Mouse (Mus musculus): ENCODE data around the gene Acss1.

The Acss1 gene

DNA sequence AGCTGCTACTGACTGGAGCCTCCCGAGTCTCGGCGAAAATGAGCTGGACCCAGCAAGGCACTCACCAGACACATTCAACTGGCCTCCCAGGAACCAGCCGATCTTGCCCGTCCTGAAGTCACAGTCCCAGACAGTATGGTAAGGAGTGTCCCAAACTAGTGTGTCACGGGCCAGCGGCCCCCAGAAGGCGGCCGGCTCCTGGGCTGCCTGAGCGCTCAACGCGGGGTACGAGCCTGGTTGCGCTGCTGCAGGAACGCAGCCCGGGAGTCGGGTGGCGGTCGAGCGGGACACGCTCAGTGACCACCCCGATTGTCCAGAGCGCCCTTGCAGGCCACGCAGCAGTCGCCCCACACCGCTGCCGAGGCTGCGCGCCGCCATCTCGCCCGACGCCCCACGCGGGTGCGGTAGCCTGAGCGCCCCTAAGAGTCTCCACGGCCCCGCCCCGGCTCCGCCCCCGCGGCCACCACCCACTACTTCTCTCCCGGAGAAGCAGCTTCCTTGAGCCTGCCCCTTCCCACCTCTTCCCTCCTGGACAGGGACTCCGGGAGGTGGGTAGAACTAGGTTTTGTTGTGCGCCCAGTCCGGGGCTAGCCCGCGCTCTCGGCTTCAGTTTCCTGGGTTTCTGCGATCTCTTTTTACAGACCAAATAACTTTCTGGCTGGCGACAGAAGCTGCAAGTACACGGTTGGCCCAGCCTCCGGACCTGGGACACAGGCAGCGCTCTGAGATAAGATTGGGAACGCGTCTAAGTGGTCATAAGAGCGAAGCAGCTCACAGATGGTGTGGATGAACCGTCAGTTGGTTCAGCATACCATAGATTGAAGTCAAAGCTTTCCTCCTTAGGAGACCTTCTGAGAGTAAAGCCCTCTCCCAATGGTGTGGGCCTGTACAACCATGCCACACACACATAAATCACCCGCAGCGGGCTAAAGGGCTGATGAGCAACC, at the start of gene Acss1:
Gene Acss1, minus strand, starts transcription at position 681 of the 947 bp plus-strand sequence.
- peak; percentile 81 for DNase-seq (ENCODE audit: low spot score)

DNA sequence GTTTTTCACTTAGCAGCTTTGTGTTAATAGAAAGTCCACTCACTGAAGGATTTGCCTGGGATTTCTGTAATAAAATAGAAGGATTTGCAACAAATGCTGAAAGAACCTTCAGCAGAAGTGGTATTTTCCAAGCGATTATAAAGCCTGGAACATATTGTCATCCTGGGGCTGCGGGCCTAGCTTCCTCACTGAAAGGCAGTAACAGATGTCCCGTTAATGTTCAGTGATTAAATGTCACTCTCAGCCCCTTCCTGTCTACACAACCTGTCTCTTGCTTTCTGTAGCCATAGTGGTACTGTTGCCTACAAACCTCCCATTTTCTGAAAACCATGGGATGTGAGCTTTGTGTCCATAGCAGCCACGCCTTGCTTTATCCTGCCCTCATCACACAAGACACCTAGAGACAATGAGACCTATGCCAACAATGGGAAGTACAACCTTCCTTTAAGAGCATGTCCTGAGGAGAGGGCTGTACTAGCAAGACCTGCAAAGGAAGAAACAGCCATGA, 43.9 kb upstream of the Acss1 start:
- DNase-seq (ENCODE audit: low spot score) = no peak

DNA sequence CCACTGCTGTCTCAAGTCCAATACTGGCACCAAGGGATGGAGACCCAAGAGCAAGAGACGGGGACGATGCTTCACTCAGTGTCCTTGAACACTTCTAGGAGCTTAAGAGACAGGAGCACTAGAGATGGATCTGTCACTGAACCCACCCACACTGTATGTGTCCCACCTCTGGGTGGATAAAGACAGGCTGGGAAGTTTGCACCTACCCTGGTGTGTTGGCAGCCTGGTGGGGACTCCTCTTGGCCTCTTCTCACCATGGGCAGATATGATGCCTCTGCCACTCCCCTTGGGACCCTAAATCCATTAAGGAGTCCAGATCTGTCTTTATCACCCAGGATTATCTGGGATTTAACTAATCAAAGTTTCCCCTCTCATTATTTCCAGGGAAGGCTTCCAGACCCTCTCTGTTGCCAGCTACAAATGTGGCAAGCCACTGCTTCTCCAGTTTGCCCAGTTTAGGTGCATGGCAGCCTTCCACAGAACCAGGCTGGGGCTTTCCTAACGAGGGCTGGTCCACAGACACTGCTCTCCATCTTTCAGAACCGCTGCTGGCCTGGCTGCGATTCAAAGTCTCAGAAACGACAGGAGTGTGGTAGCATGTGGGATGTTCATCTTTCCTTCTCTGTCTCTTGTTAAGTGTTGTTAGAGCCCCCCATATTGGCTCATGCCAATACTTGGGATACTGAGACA, 23.3 kb upstream of the Acss1 start:
- DNase-seq (ENCODE audit: low spot score) = no peak

GRCm38 (mm10) chr2:150690216-150690615, 21.9 kb upstream of the Acss1 start:
- DNase-seq (ENCODE audit: low spot score) = no peak

DNA sequence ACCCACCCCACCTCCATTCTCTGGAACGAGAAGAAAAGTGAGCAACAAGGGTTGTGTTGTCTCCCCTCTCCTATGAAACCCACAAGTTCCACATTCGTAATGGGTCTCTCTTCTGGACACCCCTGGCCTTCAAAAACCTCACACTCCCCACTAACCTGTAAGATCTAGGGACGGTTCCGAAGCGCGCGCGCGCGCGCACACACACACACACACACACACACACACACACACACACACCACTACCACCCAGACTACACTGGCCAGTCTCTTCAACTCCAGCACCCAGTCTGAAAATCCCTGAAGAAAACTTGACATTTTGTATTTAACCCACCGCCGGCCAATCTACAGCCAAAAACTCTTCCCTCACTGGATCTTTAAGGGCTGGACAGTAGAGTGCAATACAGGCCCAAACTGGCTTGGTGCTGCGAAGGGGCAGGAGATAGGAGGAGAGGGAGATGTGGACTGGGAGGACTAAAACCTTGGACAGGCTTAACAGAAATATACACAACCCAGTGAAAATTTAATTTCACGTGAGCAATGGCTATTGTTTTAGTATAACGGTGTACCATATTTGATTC, 21.0 kb upstream of the Acss1 start, which contains the start of gene Vsx1:
Gene Vsx1, minus strand, starts transcription at position 138 of the 578 bp plus-strand sequence.
- DNase-seq (ENCODE audit: low spot score) = no peak

- DNase-seq (ENCODE audit: low spot score) = no peak
Observed at GRCm38 (mm10) chr2:150688541-150689186, 20.4 kb upstream of the Acss1 start.

DNA sequence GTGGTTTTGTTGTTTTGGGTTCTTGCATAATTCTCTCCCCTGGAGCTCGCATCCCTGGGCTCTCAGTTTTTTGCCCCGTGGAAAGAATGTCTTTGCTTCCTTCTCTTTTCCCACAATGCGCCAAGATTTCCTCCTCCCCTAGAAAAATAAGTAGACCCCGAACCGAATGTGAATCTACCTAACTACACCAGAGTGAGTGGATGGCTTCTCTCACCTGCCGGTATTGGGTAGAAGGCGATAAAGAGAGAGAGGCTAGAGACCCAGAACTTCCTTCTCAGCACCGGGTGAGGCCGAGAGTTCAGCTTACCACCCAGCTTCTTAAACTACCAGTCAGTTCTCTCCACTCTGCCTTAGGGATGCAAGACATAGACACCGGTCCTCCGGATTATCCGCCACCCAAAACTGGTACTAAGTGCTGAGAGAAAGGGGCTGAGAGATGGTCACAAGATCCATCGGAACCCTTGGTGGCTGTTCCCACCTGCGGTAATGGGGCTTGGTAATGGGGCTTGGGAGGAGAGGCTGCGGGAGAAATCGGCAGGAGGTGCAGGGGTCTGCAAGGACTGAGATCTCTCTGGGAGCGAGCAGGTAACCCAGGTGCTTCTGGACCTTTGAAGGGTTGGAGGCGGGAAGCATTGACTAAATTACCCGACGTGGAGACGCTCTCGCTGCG, 19.7 kb upstream of the Acss1 start:
- DNase-seq (ENCODE audit: low spot score) = no peak

GRCm38 (mm10) chr2:150685389-150685788, 17.1 kb upstream of the Acss1 start:
- no peak for DNase-seq (ENCODE audit: low spot score)

DNA sequence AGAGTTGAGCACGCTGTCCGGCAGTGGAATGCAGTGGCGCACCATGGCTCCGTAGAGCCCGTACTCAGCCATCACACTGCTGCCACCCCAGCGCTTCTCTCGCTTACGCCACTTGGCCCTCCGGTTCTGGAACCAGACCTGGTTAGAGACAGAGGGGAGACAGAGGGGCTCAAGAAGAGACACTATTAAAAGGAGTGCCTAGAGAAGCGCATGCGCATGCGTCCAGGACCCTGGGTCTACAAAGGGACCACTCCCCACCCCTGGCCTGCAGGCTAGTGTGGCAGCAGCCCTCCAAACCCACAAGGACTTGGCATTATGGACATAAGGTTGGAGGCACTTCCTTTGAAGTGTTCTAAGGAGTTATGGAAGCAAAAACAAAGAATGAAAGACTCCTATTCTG, 16.2 kb upstream of the Acss1 start:
- DNase-seq (ENCODE audit: low spot score) = no peak

GRCm38 (mm10) chr2:150681581-150681980, 13.3 kb upstream of the Acss1 start:
- no peak for DNase-seq (ENCODE audit: low spot score)

DNA sequence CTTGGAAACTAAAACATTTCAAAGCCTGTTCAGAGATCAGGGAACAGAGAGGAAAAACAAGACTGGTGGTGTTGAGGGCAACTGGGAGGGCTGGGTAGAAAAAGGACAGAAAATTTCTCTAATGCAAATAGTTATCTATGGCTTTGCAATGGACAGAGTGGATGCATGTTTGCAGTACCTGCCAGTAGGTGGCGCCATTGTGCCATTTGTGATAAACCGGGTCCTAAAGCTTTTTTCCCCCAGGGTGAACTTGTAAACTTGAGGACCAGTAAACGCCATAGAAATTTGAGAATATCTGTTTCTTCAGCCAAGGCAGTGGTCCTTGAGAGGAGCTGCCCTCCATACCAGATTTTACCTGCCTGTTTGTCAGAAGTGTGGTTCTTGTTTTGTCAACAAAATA, 10.1 kb upstream of the Acss1 start:
- peak; percentile 55 for DNase-seq (ENCODE audit: low spot score)

GRCm38 (mm10) chr2:150675525-150675924, 7.2 kb upstream of the Acss1 start:
- DNase-seq (ENCODE audit: low spot score) = no peak

- DNase-seq (ENCODE audit: low spot score) = peak; percentile 56
Observed at GRCm38 (mm10) chr2:150674900-150675299, 6.6 kb upstream of the Acss1 start.

DNA sequence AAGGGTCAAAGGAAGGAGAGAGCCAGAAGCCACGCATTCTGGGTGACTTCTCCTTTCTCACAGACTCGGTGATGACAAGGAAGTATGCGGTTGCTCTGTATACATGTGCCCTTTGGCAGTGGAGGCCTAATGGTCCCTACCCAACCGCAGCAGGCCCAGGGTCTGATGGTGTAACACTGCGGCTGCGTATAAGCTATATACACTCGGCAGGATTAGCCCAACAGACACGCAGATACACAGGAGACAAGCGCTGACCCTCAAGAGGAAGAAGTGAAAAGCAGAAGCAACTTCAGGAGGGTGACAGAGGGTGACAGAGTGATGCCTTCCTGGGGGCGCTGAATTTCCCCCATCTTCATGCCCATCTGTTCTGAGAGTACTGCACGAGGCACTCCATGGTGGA, 5.6 kb upstream of the Acss1 start:
- peak; percentile 41 for DNase-seq (ENCODE audit: low spot score)

DNA sequence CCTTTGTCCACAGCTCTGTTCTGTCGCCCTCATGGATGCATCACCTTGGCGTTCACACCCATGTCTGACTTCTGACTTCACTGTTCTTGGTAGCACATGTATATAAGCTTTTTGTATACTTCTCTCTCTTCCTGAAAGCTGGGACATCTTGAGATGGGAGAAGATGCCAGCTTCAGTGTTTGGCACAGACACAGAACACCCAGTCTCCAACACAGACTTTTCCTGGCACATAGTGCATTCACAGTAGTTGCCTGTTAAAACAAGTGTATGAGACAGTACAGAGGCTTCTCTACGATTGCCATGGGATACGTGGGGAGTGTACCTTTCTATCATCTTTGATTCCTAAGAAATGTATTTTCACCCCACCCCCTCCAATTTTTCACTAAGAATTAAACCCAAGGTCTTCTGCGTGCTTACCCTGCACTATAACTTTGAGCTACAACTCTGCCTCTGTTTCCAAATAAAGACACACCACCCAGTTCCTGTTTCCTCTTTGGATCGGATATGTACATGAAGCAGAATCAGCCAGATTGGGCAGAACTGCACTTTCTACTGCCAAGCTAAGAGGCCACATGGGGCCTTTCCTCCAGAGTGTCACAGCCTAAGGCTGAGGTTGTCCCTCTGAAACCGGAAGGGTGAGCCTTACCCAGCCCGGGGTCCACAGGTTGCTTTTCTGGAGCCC, 3.5 kb upstream of the Acss1 start:
- no peak for DNase-seq (ENCODE audit: low spot score)

DNA sequence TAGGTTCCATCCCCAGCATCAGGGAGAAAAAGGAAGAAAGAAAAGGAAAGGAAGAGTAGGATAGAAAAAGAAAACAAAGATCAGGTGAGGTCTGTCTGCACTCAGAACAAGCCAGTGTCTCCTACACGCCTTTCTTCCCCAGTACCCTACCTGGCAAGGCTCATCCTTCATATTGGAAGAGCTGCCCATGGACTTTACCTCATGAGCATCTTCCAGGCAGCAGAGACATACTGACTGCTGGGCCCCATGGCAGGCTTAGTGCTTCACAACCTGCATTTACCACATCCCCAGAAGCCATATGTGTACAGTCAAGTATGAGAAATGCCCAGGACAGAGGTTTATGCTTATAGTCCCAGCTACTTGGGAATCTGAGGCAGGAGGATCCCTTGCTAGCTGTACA, 2.6 kb upstream of the Acss1 start:
- DNase-seq (ENCODE audit: low spot score) = no peak

DNA sequence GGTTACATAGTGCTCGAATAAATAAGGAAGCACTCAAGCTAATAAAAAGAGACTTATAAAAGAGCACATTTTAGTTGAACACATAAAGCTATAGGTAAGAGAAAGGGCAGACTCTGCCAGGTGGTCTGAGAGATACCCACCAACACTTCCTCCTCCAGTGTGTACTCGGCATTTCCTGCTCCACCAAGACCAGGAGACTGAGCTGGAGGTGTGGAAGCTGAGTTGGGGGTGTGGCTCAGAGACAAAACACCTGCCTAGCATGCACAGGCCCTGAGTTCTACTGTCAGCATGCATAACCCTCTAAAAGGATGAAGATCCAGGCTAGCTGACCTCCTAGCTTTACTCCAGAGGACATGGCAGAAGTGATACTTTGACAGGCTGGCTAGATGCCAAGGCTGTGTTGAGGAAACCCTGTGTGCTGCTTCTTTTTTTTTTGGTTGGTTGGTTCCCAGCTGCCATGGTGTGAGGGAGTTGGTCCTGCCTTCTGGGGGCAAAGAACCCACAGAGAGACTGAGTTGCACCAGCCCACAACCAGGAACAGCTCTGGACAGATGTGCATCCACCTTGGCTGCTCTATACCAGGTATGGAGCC, 1.2 kb upstream of the Acss1 start:
- DNase-seq (ENCODE audit: low spot score) = no peak

- no peak for DNase-seq (ENCODE audit: low spot score)
Observed at GRCm38 (mm10) chr2:150668956-150669355, 656 bp upstream of the Acss1 start.

DNA sequence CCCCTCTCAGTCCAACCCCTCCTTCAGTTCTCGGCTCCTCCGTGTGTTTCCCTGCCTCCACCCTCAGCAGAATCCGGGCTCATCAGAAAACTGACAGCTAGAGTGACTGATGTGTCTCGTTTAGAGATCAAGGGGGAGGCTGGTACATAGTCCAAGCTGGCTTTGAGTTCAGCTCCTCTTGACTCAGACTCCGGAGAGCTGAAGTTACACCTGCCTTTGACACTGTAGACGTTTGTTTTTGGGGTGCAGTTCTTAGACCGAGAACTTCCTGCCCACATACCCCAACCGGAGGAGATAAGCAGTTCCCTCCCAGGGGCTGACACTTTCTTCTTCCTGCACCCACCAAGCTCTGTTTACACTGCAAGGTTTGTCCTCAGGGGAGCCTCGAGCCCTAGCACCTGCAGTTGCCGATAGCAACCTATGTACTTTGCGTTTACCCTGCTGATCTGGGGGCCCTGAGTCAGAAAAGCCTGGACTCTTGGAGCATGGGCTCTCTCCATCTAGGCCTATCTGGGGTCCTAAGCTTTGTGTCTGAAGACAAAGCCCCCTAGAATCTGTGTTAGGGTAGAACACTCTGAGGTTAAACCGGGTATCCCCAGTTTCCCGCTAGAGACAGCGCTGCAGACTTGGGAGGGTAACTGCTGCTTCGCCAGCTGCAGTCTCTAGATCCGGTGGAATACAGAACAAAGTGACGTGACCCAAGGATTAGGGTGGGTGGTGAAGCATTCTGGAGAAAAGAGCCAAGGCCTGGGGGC, 1.1 kb downstream of the Acss1 start:
- DNase-seq (ENCODE audit: low spot score) = peak; percentile 51

- no peak for DNase-seq (ENCODE audit: low spot score)
Observed at GRCm38 (mm10) chr2:150666723-150667064, 1.6 kb downstream of the Acss1 start.

Measured in spleen, adult 12 weeks (tissue).